Mouse (Mus musculus): ENCODE data around the gene Crls1. TPM values are rescaled to one million over a fixed set of nuclear protein-coding genes. Genes with fewer than 3 reads are reported as not detected.

Gene Crls1
- total RNA-seq (2021) (10 to 100 TPM; 19.5 to 20.1 TPM), polyA plus RNA-seq (2012; rRNA removed) (21.9 and 36.0 TPM in 2 replicates)
- long read RNA-seq, transcript Crls1-201 (7 exons, 1,924 nt): major isoform, 42 of 45 reads
- long read RNA-seq, partial matches to known transcripts: 0 of 45 reads
- long read RNA-seq, other reads (novel, unspliced or antisense): 3 of 45 reads

- peaks cover 3% of the 10 kb centered on the region; the same call in 1 of the 2 replicates for H3K79me2 ChIP-seq (replicated peaks; ENCODE audit: control insufficient read depth, insufficient read depth, low read length)
- WGBS: 1% methylated on average over 95 of the region's 96 CpGs
- no peaks in the 10 kb centered on the region for H3K27me3 ChIP-seq (ENCODE audit: control insufficient read depth, insufficient read depth, low read length)
- peak; percentile 94 to 99 for DNase-seq
- peak within 1 kb of the TSS; percentile 95 for H3K4me3 ChIP-seq
- TF ChIP-seq EP300 (IDR thresholded peaks at IDR 0.05; ENCODE audit: insufficient read depth, low read depth, low read length) (peak; percentile 78; the same call in 1 of the 2 replicates), POLR2A (IDR thresholded peaks at IDR 0.05; ENCODE audit: insufficient read depth, low read depth, low read length) (peak; percentile 61), CTCF (IDR thresholded peaks at IDR 0.05) (no peak)
- H3K4me1 ChIP-seq (ENCODE audit: control insufficient read depth, insufficient read depth, low read length): peaks cover 7% of the 10 kb centered on the region
- peak within 1 kb of the TSS; percentile 78 for H3K27ac ChIP-seq
- intact Hi-C loops (cut with DNase I): loop anchor here (1.0 to 10.0 kb wide), 3 partner anchors 30 to 1798 kb away; partner anchors contain the start of genes Mcm8, Tmx4 and Trmt6
- H3K36me3 ChIP-seq (ENCODE audit: control insufficient read depth, insufficient read depth, low read length): no peaks in the 10 kb centered on the region; the same call in 1 of the 2 replicates
- H3K9ac ChIP-seq (ENCODE audit: low read depth, low read length): peak within 1 kb of the TSS; percentile 98
Measured at GRCm38 (mm10) chr2:132846407-132847358, at the start of gene Crls1. Gene Crls1 (plus strand): TSS chr2:132846666.

GRCm38 (mm10) chr2:132802976-132803375 is 43.5 kb upstream of the Crls1 start:
- H3K79me2 ChIP-seq (replicated peaks; ENCODE audit: control insufficient read depth, insufficient read depth, low read length): no peaks in the 10 kb centered on the region
- H3K9ac ChIP-seq (ENCODE audit: low read depth, low read length): no peak overlapping the region
- no peak overlapping the region for H3K27ac ChIP-seq
- DNase-seq: no peak
- no peak overlapping the region for H3K4me3 ChIP-seq
- H3K27me3 ChIP-seq (ENCODE audit: control insufficient read depth, insufficient read depth, low read length): no peaks in the 10 kb centered on the region
- no peaks in the 10 kb centered on the region; the same call in 1 of the 2 replicates for H3K36me3 ChIP-seq (ENCODE audit: control insufficient read depth, insufficient read depth, low read length)
- WGBS: 89% methylated on average over 2 of the region's 2 CpGs
- intact Hi-C loops (cut with DNase I): no loop called here
- TF ChIP-seq CTCF (IDR thresholded peaks at IDR 0.05) (no peak), POLR2A (IDR thresholded peaks at IDR 0.05; ENCODE audit: insufficient read depth, low read depth, low read length) (no peak), EP300 (IDR thresholded peaks at IDR 0.05; ENCODE audit: insufficient read depth, low read depth, low read length) (no peak)
- H3K4me1 ChIP-seq (ENCODE audit: control insufficient read depth, insufficient read depth, low read length): no peaks in the 10 kb centered on the region

DNA sequence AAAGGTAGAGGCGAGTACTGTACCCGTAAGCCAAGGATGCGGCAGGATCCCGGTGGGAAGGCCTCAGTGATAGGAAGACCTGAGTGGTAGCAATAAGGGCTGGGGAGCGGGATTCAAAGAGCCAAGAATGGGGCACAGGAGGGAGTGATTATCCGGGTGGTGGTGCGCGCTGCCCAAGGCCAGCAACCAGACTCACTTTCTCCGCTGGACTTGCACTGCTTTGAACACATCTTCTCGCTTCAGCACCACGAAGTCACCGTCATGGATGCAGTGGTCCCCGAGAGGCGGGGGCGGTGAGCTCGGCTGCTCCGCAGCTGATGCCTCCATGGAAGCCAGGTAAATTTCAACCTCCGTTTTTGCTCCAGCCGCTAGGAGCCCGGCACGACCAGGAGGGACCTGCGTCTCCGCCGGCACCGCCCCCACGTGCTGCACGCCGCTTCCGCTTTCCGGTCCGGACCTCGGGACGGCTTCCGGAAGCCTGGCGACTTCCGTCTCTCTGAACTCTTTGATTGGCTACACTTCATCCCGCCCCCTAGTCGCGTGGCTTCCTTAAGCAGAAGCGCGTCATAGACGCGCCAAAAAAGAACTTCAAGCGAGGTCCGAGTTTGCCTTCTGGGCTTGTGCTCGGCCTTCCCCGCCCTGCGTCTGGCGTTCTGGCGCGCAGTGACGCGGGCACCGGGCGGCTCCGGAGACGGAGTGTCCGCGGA is 30.7 kb upstream of the Crls1 start, which contains the start of the genes Trmt6 and Mcm8:
TSS of gene Trmt6 (minus strand) at position 448 of the 707 bp plus-strand sequence.
TSS of gene Mcm8 (plus strand) at position 534 of the 707 bp plus-strand sequence.
- intact Hi-C loops (cut with DNase I): loop anchor here (1.0 to 10.0 kb wide), 3 partner anchors 31 to 571 kb away; partner anchors contain the start of genes Crls1, Shld1 and Tmem230
- WGBS: under 1% methylated on average over 59 of the region's 59 CpGs
- peak within 1 kb of the TSS; percentile 64 for H3K27ac ChIP-seq
- peak; percentile 89 to 92 for DNase-seq
- H3K27me3 ChIP-seq (ENCODE audit: control insufficient read depth, insufficient read depth, low read length): no peaks in the 10 kb centered on the region
- no peaks in the 10 kb centered on the region for H3K36me3 ChIP-seq (ENCODE audit: control insufficient read depth, insufficient read depth, low read length)
- peak within 1 kb of the TSS; percentile 85 for H3K4me3 ChIP-seq
- H3K4me1 ChIP-seq (ENCODE audit: control insufficient read depth, insufficient read depth, low read length): peaks cover 2% of the 10 kb centered on the region
- TF ChIP-seq CTCF (IDR thresholded peaks at IDR 0.05) (peak; percentile 64), POLR2A (IDR thresholded peaks at IDR 0.05; ENCODE audit: insufficient read depth, low read depth, low read length) (0 out of 2 replicates have a peak, but pooled peaks have one; percentile 23), EP300 (IDR thresholded peaks at IDR 0.05; ENCODE audit: insufficient read depth, low read depth, low read length) (no peak)
- H3K79me2 ChIP-seq (replicated peaks; ENCODE audit: control insufficient read depth, insufficient read depth, low read length): no peaks in the 10 kb centered on the region
- H3K9ac ChIP-seq (ENCODE audit: low read depth, low read length): peak within 1 kb of the TSS; percentile 75

DNA sequence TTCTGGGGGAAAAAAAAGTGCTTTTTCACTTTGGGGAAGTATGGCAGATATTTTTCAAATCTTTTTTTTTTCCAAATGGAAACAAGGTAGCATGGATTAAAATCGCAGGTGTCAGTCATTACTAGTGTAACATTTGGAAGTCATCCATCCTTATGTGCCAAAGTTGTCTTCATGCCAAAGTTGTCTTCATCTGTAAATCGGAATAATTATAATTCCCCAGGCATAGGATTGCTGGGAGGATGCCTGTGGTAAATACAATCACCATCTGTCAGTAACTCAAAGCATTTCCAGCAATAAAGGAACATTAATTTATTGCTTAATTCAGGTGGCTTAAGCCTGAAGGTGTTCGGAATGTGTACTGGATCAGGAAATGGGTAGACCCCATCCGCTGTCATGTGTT is 5.4 kb upstream of the Crls1 start:
- Histone ChIP-seq H3K4me3 (no peak overlapping the region), H3K27me3 (ENCODE audit: control insufficient read depth, insufficient read depth, low read length) (no peaks in the 10 kb centered on the region), H3K27ac (no peak overlapping the region), H3K36me3 (ENCODE audit: control insufficient read depth, insufficient read depth, low read length) (no peaks in the 10 kb centered on the region), H3K9ac (ENCODE audit: low read depth, low read length) (no peak overlapping the region), H3K79me2 (replicated peaks; ENCODE audit: control insufficient read depth, insufficient read depth, low read length) (no peaks in the 10 kb centered on the region), H3K4me1 (ENCODE audit: control insufficient read depth, insufficient read depth, low read length) (no peaks in the 10 kb centered on the region)
- intact Hi-C loops (cut with DNase I): loop anchor here (10.0 kb wide), 1 partner anchor 1804 kb away; the partner anchor contains the start of gene Tmx4
- TF ChIP-seq POLR2A (IDR thresholded peaks at IDR 0.05; ENCODE audit: insufficient read depth, low read depth, low read length) (no peak), CTCF (IDR thresholded peaks at IDR 0.05) (no peak), EP300 (IDR thresholded peaks at IDR 0.05; ENCODE audit: insufficient read depth, low read depth, low read length) (no peak)
- 89% methylated on average over 4 of the region's 4 CpGs for WGBS
- no peak for DNase-seq

DNA sequence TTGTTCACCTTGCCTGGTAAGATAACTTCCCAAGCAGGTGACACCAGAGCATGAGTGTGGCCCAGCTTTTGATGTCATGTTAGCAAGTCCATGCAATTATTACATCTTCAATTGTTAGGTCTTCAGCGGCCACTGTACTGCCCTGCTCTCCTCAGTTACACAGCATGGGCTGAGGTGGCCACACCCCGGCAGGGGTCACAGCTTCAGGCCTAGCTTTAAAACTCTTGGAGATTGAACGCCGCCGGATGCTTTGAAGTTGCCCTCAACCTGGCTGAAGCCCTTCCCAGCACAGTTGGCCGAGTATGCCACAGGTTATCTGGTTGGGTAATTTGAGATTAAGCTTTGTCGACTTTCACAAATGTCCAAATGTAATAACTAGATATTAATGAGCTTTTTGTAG is 1.1 kb downstream of the Crls1 start:
- Histone ChIP-seq H3K4me1 (ENCODE audit: control insufficient read depth, insufficient read depth, low read length) (peaks cover 7% of the 10 kb centered on the region), H3K79me2 (replicated peaks; ENCODE audit: control insufficient read depth, insufficient read depth, low read length) (peaks cover 3% of the 10 kb centered on the region; the same call in 1 of the 2 replicates), H3K27ac (no peak overlapping the region), H3K36me3 (ENCODE audit: control insufficient read depth, insufficient read depth, low read length) (no peaks in the 10 kb centered on the region; the same call in 1 of the 2 replicates), H3K27me3 (ENCODE audit: control insufficient read depth, insufficient read depth, low read length) (no peaks in the 10 kb centered on the region), H3K9ac (ENCODE audit: low read depth, low read length) (peak overlapping the region; percentile 58), H3K4me3 (peak overlapping the region; percentile 95)
- intact Hi-C loops (cut with DNase I): loop anchor here (10.0 kb wide), 1 partner anchor 1797 kb away; the partner anchor contains the start of gene Tmx4
- no peak for DNase-seq
- 45% methylated on average over 7 of the region's 7 CpGs for WGBS
- TF ChIP-seq EP300 (IDR thresholded peaks at IDR 0.05; ENCODE audit: insufficient read depth, low read depth, low read length) (no peak), CTCF (IDR thresholded peaks at IDR 0.05) (no peak), POLR2A (IDR thresholded peaks at IDR 0.05; ENCODE audit: insufficient read depth, low read depth, low read length) (no peak)

Data from heart, adult 2 months (tissue).